Mouse (Mus musculus) retina, adult 2 months (tissue): ENCODE measurements around the gene Foxp1.

Experiments used
- DNase-seq: peaks from one replicate; pipeline ENCODE4 v3.0.0-alpha.2; 2012; ENCODE audit warnings: low read depth, low spot score

The Foxp1 gene

GRCm38 (mm10) chr6:99485217-99485883 lies 37.2 kb downstream of the Foxp1 start:
- DNase-seq, result no peak

DNA sequence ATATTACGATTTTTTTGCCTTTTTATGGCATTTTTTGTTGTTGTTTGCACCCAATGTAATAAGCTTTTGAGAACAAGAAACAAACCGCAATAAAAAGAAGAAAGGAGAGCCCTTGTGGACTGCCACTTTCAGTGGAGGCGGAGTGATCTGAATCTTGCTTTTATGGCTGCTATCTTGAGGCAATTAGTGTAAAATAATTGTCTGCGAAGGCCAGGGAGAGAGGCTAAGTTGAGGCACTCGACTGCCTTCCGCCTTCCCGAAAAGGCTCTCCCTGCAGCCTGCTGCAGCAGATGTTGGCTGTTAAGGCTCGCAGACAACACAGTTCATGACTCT lies 37.7 kb downstream of the Foxp1 start:
- no peak for DNase-seq

- DNase-seq, result no peak
Measured at GRCm38 (mm10) chr6:99484197-99484725, 38.3 kb downstream of the Foxp1 start.

- no peak for DNase-seq
Measured at GRCm38 (mm10) chr6:99483556-99483955, 39.0 kb downstream of the Foxp1 start.

DNA sequence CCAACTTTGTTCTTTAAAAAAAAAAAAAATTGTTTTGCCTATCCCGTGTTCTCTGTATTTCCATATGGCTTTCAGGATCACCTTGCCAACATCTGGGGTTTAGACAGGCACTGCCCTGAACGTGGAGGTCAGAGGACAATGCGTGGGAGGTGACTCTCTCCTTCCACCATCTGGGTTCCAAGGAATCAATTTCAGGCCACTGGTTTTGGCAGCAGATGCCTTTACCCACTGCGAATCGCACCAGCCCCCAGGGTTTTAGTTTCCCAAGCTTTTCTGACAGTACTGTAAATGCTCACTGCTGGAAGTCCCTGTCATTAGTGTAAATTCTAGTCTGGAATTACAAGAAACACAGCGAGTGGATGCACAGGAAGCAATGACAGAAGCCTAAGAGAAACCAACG lies 41.0 kb downstream of the Foxp1 start:
- no peak for DNase-seq

DNA sequence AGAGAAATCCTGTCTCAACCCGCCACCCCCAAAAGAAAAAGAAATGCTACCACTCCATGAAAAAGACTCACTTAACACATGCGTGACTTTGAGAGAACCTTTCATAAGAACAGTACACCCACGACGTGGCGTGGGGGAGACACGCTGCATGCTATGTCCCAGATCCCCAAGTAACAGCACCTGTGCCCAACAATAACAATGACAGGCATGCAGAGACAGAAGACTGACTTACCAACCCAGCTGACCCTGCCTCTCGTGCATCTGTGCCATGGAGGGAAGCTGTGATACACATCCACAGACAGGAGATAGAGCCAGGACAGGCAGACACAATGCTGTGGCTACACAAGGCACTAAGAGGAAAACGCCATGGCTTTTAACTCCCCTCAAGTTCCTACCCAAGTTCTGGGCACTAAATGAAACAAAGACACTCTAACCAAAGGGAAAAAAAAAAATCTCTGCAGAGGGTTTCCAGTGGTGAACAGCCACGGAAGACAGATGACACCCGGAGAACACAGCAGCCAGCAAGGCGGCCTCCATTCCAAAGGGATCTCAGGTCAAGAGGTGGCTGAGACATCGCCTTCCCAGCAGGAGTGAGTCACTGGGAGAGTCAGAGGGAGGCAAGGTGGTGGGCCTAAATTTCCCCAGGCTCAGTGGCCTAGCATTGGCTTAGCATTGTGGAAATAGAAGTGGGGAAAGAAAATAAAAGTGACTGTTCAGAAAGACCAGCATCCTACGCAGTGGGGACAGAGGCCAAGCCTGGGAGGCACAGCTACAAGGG lies 43.5 kb downstream of the Foxp1 start:
- no peak for DNase-seq

- DNase-seq, result no peak
Measured at GRCm38 (mm10) chr6:99475040-99475439, 47.5 kb downstream of the Foxp1 start.

GRCm38 (mm10) chr6:99470906-99471305 lies 51.6 kb downstream of the Foxp1 start:
- no peak for DNase-seq

GRCm38 (mm10) chr6:99469134-99469834 lies 53.2 kb downstream of the Foxp1 start:
- no peak for DNase-seq

- DNase-seq, result no peak
Measured at GRCm38 (mm10) chr6:99467831-99468230, 54.7 kb downstream of the Foxp1 start.

- no peak for DNase-seq
Measured at GRCm38 (mm10) chr6:99467109-99467508, 55.4 kb downstream of the Foxp1 start.

- no peak for DNase-seq
Measured at GRCm38 (mm10) chr6:99466354-99466753, 56.2 kb downstream of the Foxp1 start.

GRCm38 (mm10) chr6:99464449-99464848 lies 58.1 kb downstream of the Foxp1 start:
- no peak for DNase-seq

GRCm38 (mm10) chr6:99463906-99464305 lies 58.6 kb downstream of the Foxp1 start:
- no peak for DNase-seq

- DNase-seq, result no peak
Measured at GRCm38 (mm10) chr6:99458775-99459174, 63.7 kb downstream of the Foxp1 start.

DNA sequence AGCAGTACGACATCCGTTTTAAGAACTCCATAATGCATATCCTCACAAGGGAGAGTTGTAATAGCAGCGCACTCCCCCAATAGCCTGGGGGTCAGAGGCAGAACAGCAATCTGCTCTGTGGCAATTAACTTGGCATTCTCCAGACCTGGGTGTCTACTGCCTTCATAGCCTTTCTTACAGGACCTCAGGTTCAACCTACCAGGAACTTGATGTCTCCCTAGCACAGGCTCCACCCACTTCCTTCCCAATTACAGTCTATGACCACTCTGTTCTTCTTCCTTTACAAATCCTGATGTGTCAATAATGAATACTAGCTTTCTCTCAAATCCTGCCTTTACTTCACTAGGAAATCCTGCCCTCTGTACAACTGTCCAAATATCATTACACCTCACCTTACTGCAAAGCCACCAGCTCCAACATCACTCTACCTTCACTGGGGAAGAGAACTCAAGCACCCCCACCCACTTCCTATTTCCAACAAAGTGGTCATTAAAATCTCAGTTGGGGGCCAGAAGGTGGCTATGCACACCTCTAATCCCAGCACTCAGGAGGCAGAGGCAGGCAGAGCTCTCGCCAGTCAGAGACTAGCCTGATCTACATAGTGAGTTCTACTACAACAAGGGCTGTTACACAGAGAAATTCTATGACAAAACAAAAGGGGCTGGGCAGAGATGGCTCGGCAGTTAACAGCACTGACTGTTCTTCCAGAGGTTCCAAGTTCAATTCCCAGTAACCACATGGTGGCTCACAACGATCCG lies 68.6 kb downstream of the Foxp1 start:
- DNase-seq, result no peak

GRCm38 (mm10) chr6:99452638-99453185 lies 69.8 kb downstream of the Foxp1 start:
- no peak for DNase-seq

DNA sequence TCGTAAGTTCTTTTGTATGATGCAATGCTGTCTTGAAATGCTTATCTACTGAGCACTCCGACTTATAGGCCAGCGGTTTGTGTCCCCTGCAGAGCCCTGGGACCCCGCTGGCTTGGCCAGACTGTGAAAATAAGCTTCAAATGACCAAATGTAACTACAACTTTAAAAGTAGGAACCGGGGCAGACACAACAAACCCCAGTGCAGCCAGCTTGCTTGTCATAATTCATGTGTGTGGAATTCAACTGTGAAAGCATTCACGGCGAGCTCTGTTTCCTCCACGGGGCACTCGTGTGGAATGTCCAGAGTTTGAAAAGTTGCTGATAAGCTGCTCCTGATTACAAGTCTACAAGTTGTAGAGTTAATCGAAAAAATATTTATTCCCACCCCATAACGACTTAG lies 71.0 kb downstream of the Foxp1 start:
- no peak for DNase-seq

DNA sequence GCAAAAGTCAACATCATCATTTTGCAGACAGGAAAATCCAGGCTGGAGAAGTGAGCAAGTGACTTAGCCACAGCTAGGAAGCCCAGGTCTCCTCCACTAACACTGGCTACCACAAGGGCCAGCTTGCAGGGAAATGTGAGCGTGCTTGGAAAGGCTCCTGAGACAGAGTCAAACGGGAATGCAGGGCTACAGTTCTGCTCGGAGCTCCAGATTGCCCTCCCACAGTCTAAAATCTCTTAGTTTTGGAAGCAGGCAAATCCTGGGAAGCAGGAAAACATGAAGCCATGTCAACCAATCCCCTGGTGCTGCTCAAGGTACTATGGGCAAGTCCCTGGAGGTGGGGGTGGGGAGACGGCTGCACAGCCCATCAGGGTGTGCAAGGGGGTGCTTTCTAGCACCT lies 75.1 kb downstream of the Foxp1 start:
- no peak for DNase-seq

DNA sequence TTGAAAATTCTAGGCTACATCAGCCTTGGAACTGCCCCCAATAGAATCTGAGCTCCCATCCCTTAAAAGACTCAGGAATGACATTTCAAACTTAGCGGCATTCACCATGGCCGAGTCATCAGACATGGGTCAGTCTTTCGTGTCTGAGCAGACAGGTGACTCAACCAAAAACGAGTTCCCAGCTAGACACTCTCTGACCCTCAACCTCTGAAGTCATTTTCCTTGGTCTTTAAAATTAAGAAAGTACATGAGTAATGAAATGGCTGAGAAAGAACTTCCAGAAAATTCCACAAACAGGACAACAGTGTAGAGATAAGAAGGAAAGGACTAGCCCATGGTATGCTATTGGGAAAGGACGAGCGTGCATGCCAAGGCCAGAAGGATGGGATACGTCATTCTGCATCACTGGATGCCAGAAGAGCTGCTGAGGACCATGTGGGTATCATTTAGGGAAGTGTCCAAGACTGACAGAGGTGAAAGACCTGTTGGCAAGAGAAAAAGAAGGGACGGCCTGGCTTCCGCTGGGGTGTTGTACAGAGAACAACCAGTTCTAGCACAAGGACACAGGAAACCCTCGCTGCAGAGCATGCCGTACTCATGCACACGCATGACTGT lies 75.6 kb downstream of the Foxp1 start:
- no peak for DNase-seq

DNA sequence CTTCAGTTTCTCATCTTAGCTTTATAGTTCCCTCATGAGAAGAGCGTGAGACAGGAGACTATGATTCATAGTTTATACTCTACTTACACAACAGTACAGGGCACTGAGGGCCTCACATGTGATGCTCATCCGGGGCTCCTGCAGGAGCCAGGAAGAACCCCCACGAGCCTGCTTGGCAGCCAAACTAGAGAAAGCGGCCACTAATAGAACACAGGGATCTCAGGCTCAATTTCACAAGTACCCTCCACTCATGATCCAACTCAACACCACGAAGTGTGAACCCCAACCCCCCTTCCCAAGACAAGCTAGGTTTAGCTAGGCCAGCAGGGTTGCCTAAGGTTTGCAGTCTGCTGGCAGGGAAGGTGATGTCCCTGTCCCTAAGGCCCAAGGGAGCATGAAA lies 79.1 kb downstream of the Foxp1 start:
- DNase-seq, result no peak
